Comparison of ENCODE assay signal across 8 mouse cellular contexts in genomic region chr7:16810920-16811648, GRCm38 (mm10). TPM values are rescaled to one million over a fixed set of nuclear protein-coding genes. Genes with fewer than 3 reads are reported as not detected.
DNase-seq lines count a peak whose midpoint lies in the region; ATAC-seq lines count a peak whose summit lies in the region.

No protein-coding gene starts in this region.

- H3K36me3 ChIP-seq in forebrain, embryonic 10.5 days (replicated peaks) = peaks cover 73% of the 10 kb centered on the region
- no peaks in the 10 kb centered on the region for H3K36me3 ChIP-seq in neural tube, embryonic 11.5 days (ENCODE audit: control insufficient read depth, insufficient read depth, low read length)

- H3K9ac ChIP-seq in neural tube, embryonic 11.5 days (ENCODE audit: low read length) = peak overlapping the region; percentile 44

- H3K27ac ChIP-seq in forebrain, embryonic 10.5 days = peak overlapping the region; percentile 58; the same call in 1 of the 2 replicates
- H3K27ac ChIP-seq in neural tube, embryonic 11.5 days (ENCODE audit: low read depth, low read length) = peak overlapping the region; percentile 14; the same call in 1 of the 2 replicates

- DNase-seq in left cerebral cortex, adult 18-20 months (ENCODE audit: low spot score in 2 of 2) = peak; percentile 63 to 68
- DNase-seq in left cerebral cortex, adult 11 months (ENCODE audit: low spot score) = no peak
- peak; percentile 59 for DNase-seq in cerebellum, adult 11 months
- peak; percentile 39 for DNase-seq in forebrain, embryonic 10.5 days (ENCODE audit: extremely low spot score, low spot score)
- DNase-seq in left cerebral cortex, postnatal 14 days (ENCODE audit: low spot score in 2 of 2) = peak; percentile 55 to 63
- DNase-seq in neural tube, embryonic 11.5 days (ENCODE audit: low spot score) = peak; percentile 61
- DNase-seq in spleen, postnatal 36 days (ENCODE audit: low spot score in 2 of 2) = no peak
- no peak for DNase-seq in natural killer cell, adult 2 months (ENCODE audit: low spot score in 2 of 2)

- ATAC-seq in neural tube, embryonic 11.5 days (ENCODE audit: insufficient read depth, low FRiP score, low TSS enrichment) = 0 out of 2 replicates have a peak, but pooled peaks have one; percentile 21

- peak overlapping the region; percentile 53 for H3K4me3 ChIP-seq in forebrain, embryonic 10.5 days
- H3K4me3 ChIP-seq in neural tube, embryonic 11.5 days (ENCODE audit: low read depth, low read length) = peak overlapping the region; percentile 38

- no peaks in the 10 kb centered on the region for H3K9me3 ChIP-seq in forebrain, embryonic 10.5 days
- H3K9me3 ChIP-seq in neural tube, embryonic 11.5 days (ENCODE audit: control insufficient read depth, low read length) = no peaks in the 10 kb centered on the region

- peak overlapping the region; percentile 68 for H3K4me2 ChIP-seq in neural tube, embryonic 11.5 days (ENCODE audit: low read depth)

- peaks cover 47% of the 10 kb centered on the region for H3K27me3 ChIP-seq in forebrain, embryonic 10.5 days (ENCODE audit: poor library complexity, severe bottlenecking)
- H3K27me3 ChIP-seq in neural tube, embryonic 11.5 days (ENCODE audit: control insufficient read depth, insufficient read depth, low read length) = peaks cover 21% of the 10 kb centered on the region

- intact Hi-C loops in left cerebral cortex, postnatal 14 days (cut with DNase I) = loop anchor here (5.0 kb wide), 3 partner anchors 36 to 184 kb away; no protein-coding TSS in a partner anchor

- WGBS in forebrain, embryonic 10.5 days = 5% methylated on average over 90 of the region's 90 CpGs
- WGBS in neural tube, embryonic 11.5 days = 3% methylated on average over 90 of the region's 90 CpGs

- H3K4me1 ChIP-seq in forebrain, embryonic 10.5 days = peaks cover 35% of the 10 kb centered on the region
- peaks cover 16% of the 10 kb centered on the region for H3K4me1 ChIP-seq in neural tube, embryonic 11.5 days (ENCODE audit: control insufficient read depth, insufficient read depth, low read length)

RNA-seq across cellular contexts. Expression of gene Strn4, which starts 4.6 kb away (rescaled TPM):
- 100 to 1,000 TPM; 258 to 281 TPM for total RNA-seq in left cerebral cortex, adult 18-20 months (2021)
- polyA plus RNA-seq in forebrain, embryonic 10.5 days (2016; fragmentation: Nextera tagmentation; extraction: Ambion mirVana) = 120 and 122 TPM in 2 replicates
- 100 to 1,000 TPM; 333 to 347 TPM for total RNA-seq in left cerebral cortex, postnatal 14 days (2021)
- 140 and 143 TPM in 2 replicates for polyA plus RNA-seq in neural tube, embryonic 11.5 days (2014; fragmentation: Nextera tagmentation; extraction: Ambion mirVana)

RNA-seq across cellular contexts. Expression of gene Fkrp, which starts 5.4 kb away (rescaled TPM):
- total RNA-seq in left cerebral cortex, adult 18-20 months (2021) = 10 to 100 TPM; 51.3 to 56.2 TPM
- polyA plus RNA-seq in forebrain, embryonic 10.5 days (2016; fragmentation: Nextera tagmentation; extraction: Ambion mirVana) = 26.3 and 27.2 TPM in 2 replicates
- total RNA-seq in left cerebral cortex, postnatal 14 days (2021) = 10 to 100 TPM; 50.3 to 57.2 TPM
- 24.3 and 24.4 TPM in 2 replicates for polyA plus RNA-seq in neural tube, embryonic 11.5 days (2014; fragmentation: Nextera tagmentation; extraction: Ambion mirVana)

RNA-seq across cellular contexts. Expression of gene Slc1a5, which starts 29.9 kb away (rescaled TPM):
- total RNA-seq in left cerebral cortex, adult 18-20 months (2021) = 1 to 10 TPM; 2.9 to 4.2 TPM
- polyA plus RNA-seq in forebrain, embryonic 10.5 days (2016; fragmentation: Nextera tagmentation; extraction: Ambion mirVana) = 44.3 and 46.2 TPM in 2 replicates
- total RNA-seq in left cerebral cortex, postnatal 14 days (2021) = 1 to 10 TPM; 3.8 to 5.7 TPM
- polyA plus RNA-seq in neural tube, embryonic 11.5 days (2014; fragmentation: Nextera tagmentation; extraction: Ambion mirVana) = 17.2 and 17.3 TPM in 2 replicates

RNA-seq across cellular contexts. Expression of gene Prkd2, which starts 31.6 kb away (rescaled TPM):
- total RNA-seq in left cerebral cortex, adult 18-20 months (2021) = 1 to 10 TPM; 5.6 to 7.8 TPM
- polyA plus RNA-seq in forebrain, embryonic 10.5 days (2016; fragmentation: Nextera tagmentation; extraction: Ambion mirVana) = 9.6 and 10.7 TPM in 2 replicates
- 1 to 10 TPM; 9.0 to 9.3 TPM for total RNA-seq in left cerebral cortex, postnatal 14 days (2021)
- polyA plus RNA-seq in neural tube, embryonic 11.5 days (2014; fragmentation: Nextera tagmentation; extraction: Ambion mirVana) = 10.9 and 11.2 TPM in 2 replicates

Comparison
In these comparisons a context has a peak if more than half of its experiments do, and no peak if none do; other contexts are left out.
1. DNase-seq: peak in left cerebral cortex, adult 18-20 months (2 of 2), cerebellum, adult 11 months (single experiment), forebrain, embryonic 10.5 days (single experiment), left cerebral cortex, postnatal 14 days (2 of 2) and neural tube, embryonic 11.5 days (single experiment); none in left cerebral cortex, adult 11 months (single experiment), spleen, postnatal 36 days (0 of 2) and natural killer cell, adult 2 months (0 of 2).